Mouse (Mus musculus): ENCODE results near the gene Meaf6. TPM values are rescaled to one million over a fixed set of nuclear protein-coding genes. Genes with fewer than 3 reads are reported as not detected.

The Meaf6 gene
- polyA plus RNA-seq, 1 experiment from 2014 or later, result 50.8 TPM

- Histone ChIP-seq H3K9ac (no peak overlapping the region), H3K4me2 (replicated peaks) (no peak overlapping the region), H3K4me3 (replicated peaks) (no peak overlapping the region), H3K27ac (no peak overlapping the region), H3K27me3 (replicated peaks) (no peaks in the 10 kb centered on the region; the same call in 1 of the 2 replicates), H3K36me3 (no peaks in the 10 kb centered on the region), H3K9me3 (no peaks in the 10 kb centered on the region), H3K4me1 (replicated peaks) (no peaks in the 10 kb centered on the region)
- ATAC-seq, result no peak
- WGBS, result 85% methylated on average over 5 of the region's 5 CpGs
Measured at GRCm38 (mm10) chr4:125155646-125156045, 70.7 kb downstream of the Meaf6 start.

DNA sequence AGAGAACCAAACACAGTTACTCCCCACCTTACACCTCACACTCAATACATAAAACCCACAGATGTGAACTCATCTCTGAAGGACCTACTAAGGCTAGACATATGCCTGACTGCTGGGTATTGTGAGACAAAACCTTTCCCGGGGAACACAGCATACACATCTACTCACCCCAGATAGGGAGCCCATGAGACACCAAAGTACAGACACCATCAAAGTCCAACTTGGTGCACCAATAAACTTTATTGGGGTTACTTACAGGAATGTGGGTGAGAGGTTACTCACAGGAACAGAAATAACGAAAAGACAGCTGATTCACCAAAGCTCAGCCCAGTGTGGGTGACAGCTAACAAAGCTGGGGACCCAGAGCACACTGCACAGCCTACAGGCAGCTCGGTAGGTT, 72.4 kb downstream of the Meaf6 start:
- no peaks in the 10 kb centered on the region for H3K9me3 ChIP-seq
- no peak overlapping the region for H3K4me3 ChIP-seq (replicated peaks)
- no peaks in the 10 kb centered on the region for H3K27me3 ChIP-seq (replicated peaks)
- no peaks in the 10 kb centered on the region for H3K4me1 ChIP-seq (replicated peaks)
- H3K27ac ChIP-seq, result no peak overlapping the region
- H3K9ac ChIP-seq, result no peak overlapping the region
- WGBS, result 77% methylated on average over 3 of the region's 3 CpGs
- peak; percentile 46; the same call in 1 of the 2 replicates for ATAC-seq
- no peak overlapping the region for H3K4me2 ChIP-seq (replicated peaks)
- no peaks in the 10 kb centered on the region for H3K36me3 ChIP-seq

GRCm38 (mm10) chr4:125158081-125158480, 73.1 kb downstream of the Meaf6 start:
- Histone ChIP-seq H3K9ac (no peak overlapping the region), H3K4me2 (replicated peaks) (no peak overlapping the region), H3K4me3 (replicated peaks) (no peak overlapping the region), H3K27ac (no peak overlapping the region), H3K36me3 (no peaks in the 10 kb centered on the region), H3K27me3 (replicated peaks) (no peaks in the 10 kb centered on the region), H3K4me1 (replicated peaks) (no peaks in the 10 kb centered on the region), H3K9me3 (no peaks in the 10 kb centered on the region)
- 63% methylated on average over 2 of the region's 2 CpGs for WGBS
- ATAC-seq, result peak; percentile 42; the same call in 1 of the 2 replicates

- 63% methylated on average over 20 of the region's 20 CpGs for WGBS
- Histone ChIP-seq H3K9ac (no peak overlapping the region), H3K4me1 (replicated peaks) (no peaks in the 10 kb centered on the region), H3K4me2 (replicated peaks) (no peak overlapping the region), H3K27me3 (replicated peaks) (no peaks in the 10 kb centered on the region), H3K9me3 (no peaks in the 10 kb centered on the region), H3K36me3 (no peaks in the 10 kb centered on the region), H3K4me3 (replicated peaks) (no peak overlapping the region), H3K27ac (no peak overlapping the region)
- ATAC-seq, result no peak
Measured at GRCm38 (mm10) chr4:125158581-125159317, 73.8 kb downstream of the Meaf6 start.

- Histone ChIP-seq H3K9me3 (no peaks in the 10 kb centered on the region), H3K27me3 (replicated peaks) (no peaks in the 10 kb centered on the region), H3K4me2 (replicated peaks) (peak overlapping the region; percentile 50; the same call in 1 of the 2 replicates), H3K27ac (no peak overlapping the region), H3K4me3 (replicated peaks) (no peak overlapping the region), H3K36me3 (no peaks in the 10 kb centered on the region), H3K9ac (no peak overlapping the region), H3K4me1 (replicated peaks) (no peaks in the 10 kb centered on the region)
- WGBS, result 5% methylated on average over 19 of the region's 19 CpGs
- peak; percentile 50; the same call in 1 of the 2 replicates for ATAC-seq
Measured at GRCm38 (mm10) chr4:125160320-125160950, 75.5 kb downstream of the Meaf6 start.

DNA sequence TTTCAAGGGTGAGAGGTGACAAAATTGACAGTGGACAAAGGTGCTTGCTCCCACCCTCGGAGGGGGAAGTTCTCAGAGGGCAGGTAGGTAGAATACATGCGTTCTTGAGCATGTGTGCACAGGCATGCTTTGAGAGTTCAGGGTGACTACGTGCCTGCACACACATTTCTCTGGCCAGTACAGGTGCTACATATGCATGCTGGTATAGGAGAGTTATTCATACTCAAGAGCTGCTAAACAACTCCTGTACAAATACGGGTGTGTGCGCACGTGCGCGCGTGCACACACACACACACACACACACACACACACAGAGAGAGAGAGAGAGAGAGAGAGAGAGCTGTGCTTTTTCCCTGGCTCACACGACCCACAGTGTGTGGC, 76.0 kb downstream of the Meaf6 start:
- H3K27ac ChIP-seq, result no peak overlapping the region
- H3K9ac ChIP-seq, result no peak overlapping the region
- no peaks in the 10 kb centered on the region for H3K27me3 ChIP-seq (replicated peaks)
- H3K36me3 ChIP-seq, result no peaks in the 10 kb centered on the region
- 68% methylated on average over 10 of the region's 10 CpGs for WGBS
- H3K4me2 ChIP-seq (replicated peaks), result peak overlapping the region; percentile 50; the same call in 1 of the 2 replicates
- no peaks in the 10 kb centered on the region for H3K4me1 ChIP-seq (replicated peaks)
- ATAC-seq, result no peak
- H3K4me3 ChIP-seq (replicated peaks), result no peak overlapping the region
- H3K9me3 ChIP-seq, result no peaks in the 10 kb centered on the region

DNA sequence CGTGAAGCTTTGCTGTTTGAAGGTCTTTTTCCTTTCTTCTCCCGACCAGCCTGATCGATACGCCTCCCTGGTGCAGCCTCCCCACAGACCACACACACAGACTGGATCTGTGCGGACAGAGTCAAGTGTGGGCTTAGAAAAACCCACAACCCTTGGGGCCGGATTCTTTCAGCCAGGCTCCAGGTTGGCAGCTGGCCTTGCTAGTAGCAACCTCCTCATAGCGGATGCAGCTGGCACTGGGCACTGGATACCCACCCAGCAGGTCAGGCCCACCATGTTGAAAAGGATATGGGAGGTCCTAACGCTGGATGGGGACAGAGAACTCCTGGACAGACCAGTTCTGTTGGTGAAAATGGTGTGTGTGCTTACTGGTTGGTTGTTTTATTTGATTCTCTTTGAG, 76.5 kb downstream of the Meaf6 start:
- H3K9ac ChIP-seq, result no peak overlapping the region
- H3K36me3 ChIP-seq, result no peaks in the 10 kb centered on the region
- no peak overlapping the region for H3K27ac ChIP-seq
- no peak overlapping the region for H3K4me3 ChIP-seq (replicated peaks)
- H3K27me3 ChIP-seq (replicated peaks), result no peaks in the 10 kb centered on the region
- H3K4me2 ChIP-seq (replicated peaks), result no peak overlapping the region
- H3K9me3 ChIP-seq, result no peaks in the 10 kb centered on the region
- WGBS, result 54% methylated on average over 8 of the region's 8 CpGs
- ATAC-seq, result no peak
- H3K4me1 ChIP-seq (replicated peaks), result no peaks in the 10 kb centered on the region

- Histone ChIP-seq H3K4me3 (replicated peaks) (no peak overlapping the region), H3K4me1 (replicated peaks) (no peaks in the 10 kb centered on the region), H3K9me3 (no peaks in the 10 kb centered on the region), H3K27me3 (replicated peaks) (no peaks in the 10 kb centered on the region), H3K27ac (no peak overlapping the region), H3K9ac (no peak overlapping the region), H3K4me2 (replicated peaks) (no peak overlapping the region), H3K36me3 (no peaks in the 10 kb centered on the region)
- WGBS, result 63% methylated on average over 7 of the region's 7 CpGs
- ATAC-seq, result no peak
Measured at GRCm38 (mm10) chr4:125162701-125163100, 77.8 kb downstream of the Meaf6 start.

Other genes with a start within 250 kb of the Meaf6 start
- 32.0 and 36.6 TPM in 2 replicates for gene Yrdc, start 234.5 kb upstream of the Meaf6 start, polyA plus RNA-seq (2015; fragmentation: Nextera tagmentation; extraction: Ambion mirVana)
- gene 1110065P20Rik, start 233.9 kb upstream of the Meaf6 start, polyA plus RNA-seq (2015; fragmentation: Nextera tagmentation; extraction: Ambion mirVana), result 43.3 and 47.7 TPM in 2 replicates
- gene Maneal, start 223.0 kb upstream of the Meaf6 start, polyA plus RNA-seq (2015; fragmentation: Nextera tagmentation; extraction: Ambion mirVana), result 0.54 and 0.57 TPM in 2 replicates
- 0.25 and 0.31 TPM in 2 replicates for gene Epha10, start 204.2 kb upstream of the Meaf6 start, polyA plus RNA-seq (2015; fragmentation: Nextera tagmentation; extraction: Ambion mirVana)
- gene 9930104L06Rik, start 148.1 kb upstream of the Meaf6 start, polyA plus RNA-seq (2015; fragmentation: Nextera tagmentation; extraction: Ambion mirVana), result 10.1 and 10.7 TPM in 2 replicates
- gene Cdca8, start 145.8 kb upstream of the Meaf6 start, polyA plus RNA-seq (2015; fragmentation: Nextera tagmentation; extraction: Ambion mirVana), result 125 and 128 TPM in 2 replicates
- 8.2 and 8.9 TPM in 2 replicates for gene Rspo1, start 98.7 kb upstream of the Meaf6 start, polyA plus RNA-seq (2015; fragmentation: Nextera tagmentation; extraction: Ambion mirVana)
- 69.3 and 73.1 TPM in 2 replicates for gene Gnl2, start 68.5 kb upstream of the Meaf6 start, polyA plus RNA-seq (2015; fragmentation: Nextera tagmentation; extraction: Ambion mirVana)
- gene Dnali1, start 19.4 kb upstream of the Meaf6 start, polyA plus RNA-seq (2015; fragmentation: Nextera tagmentation; extraction: Ambion mirVana), result not detected in 2 replicates
- 24.6 and 28.2 TPM in 2 replicates for gene Snip1, start 18.5 kb upstream of the Meaf6 start, polyA plus RNA-seq (2015; fragmentation: Nextera tagmentation; extraction: Ambion mirVana)
- 1.4 and 1.8 TPM in 2 replicates for gene Zc3h12a, start 42.7 kb downstream of the Meaf6 start, polyA plus RNA-seq (2015; fragmentation: Nextera tagmentation; extraction: Ambion mirVana)